Mouse (Mus musculus): ENCODE data around the gene Comt. TPM values are rescaled to one million over a fixed set of nuclear protein-coding genes. Genes with fewer than 3 reads are reported as not detected.

The Comt gene
- polyA plus RNA-seq, 1 experiment from 2014 or later, result 93.2 TPM

- H3K27ac ChIP-seq (replicated peaks), result no peak overlapping the region
- H3K36me3 ChIP-seq, result 0 out of 2 replicates have a peak, but pooled peaks cover 10% of the 10 kb centered on the region
- no peaks in the 10 kb centered on the region for H3K9me3 ChIP-seq
- H3K27me3 ChIP-seq, result no peaks in the 10 kb centered on the region
- ATAC-seq (ENCODE audit: low read depth), result no peak
- H3K4me1 ChIP-seq (replicated peaks), result peaks cover 11% of the 10 kb centered on the region
- no peak overlapping the region for H3K9ac ChIP-seq
- no peak overlapping the region for H3K4me3 ChIP-seq
- WGBS, result 81% methylated on average over 8 of the region's 8 CpGs
- H3K4me2 ChIP-seq, result no peak overlapping the region
Observed at GRCm38 (mm10) chr16:18430641-18431212, 4.1 kb upstream of the Comt start.

- Histone ChIP-seq H3K27ac (replicated peaks) (no peak overlapping the region), H3K9me3 (no peaks in the 10 kb centered on the region), H3K27me3 (no peaks in the 10 kb centered on the region), H3K4me3 (no peak overlapping the region), H3K36me3 (0 out of 2 replicates have a peak, but pooled peaks cover under 1% of the 10 kb centered on the region), H3K4me1 (replicated peaks) (peaks cover 22% of the 10 kb centered on the region), H3K9ac (no peak overlapping the region), H3K4me2 (no peak overlapping the region)
- 95% methylated on average over 8 of the region's 8 CpGs for WGBS
- ATAC-seq (ENCODE audit: low read depth), result no peak
Observed at GRCm38 (mm10) chr16:18429641-18430040, 3.0 kb upstream of the Comt start.

GRCm38 (mm10) chr16:18428516-18429042 lies 1.9 kb upstream of the Comt start:
- 93% methylated on average over 7 of the region's 7 CpGs for WGBS
- Histone ChIP-seq H3K4me1 (replicated peaks) (peaks cover 33% of the 10 kb centered on the region), H3K27ac (replicated peaks) (no peak overlapping the region), H3K4me3 (no peak overlapping the region), H3K9ac (no peak overlapping the region), H3K9me3 (no peaks in the 10 kb centered on the region), H3K36me3 (0 out of 2 replicates have a peak, but pooled peaks cover 1% of the 10 kb centered on the region), H3K4me2 (no peak overlapping the region), H3K27me3 (no peaks in the 10 kb centered on the region)
- ATAC-seq (ENCODE audit: low read depth), result no peak

- Histone ChIP-seq H3K9ac (no peak overlapping the region), H3K36me3 (0 out of 2 replicates have a peak, but pooled peaks cover 6% of the 10 kb centered on the region), H3K4me1 (replicated peaks) (peaks cover 37% of the 10 kb centered on the region), H3K4me2 (no peak overlapping the region), H3K4me3 (no peak overlapping the region), H3K27me3 (no peaks in the 10 kb centered on the region), H3K27ac (replicated peaks) (no peak overlapping the region), H3K9me3 (no peaks in the 10 kb centered on the region)
- 88% methylated on average over 5 of the region's 5 CpGs for WGBS
- ATAC-seq (ENCODE audit: low read depth), result no peak
Observed at GRCm38 (mm10) chr16:18428011-18428515, 1.4 kb upstream of the Comt start.

- no peaks in the 10 kb centered on the region for H3K27me3 ChIP-seq
- H3K4me2 ChIP-seq, result peak within 1 kb of the TSS; percentile 79
- 2% methylated on average over 50 of the region's 52 CpGs for WGBS
- H3K9me3 ChIP-seq, result no peaks in the 10 kb centered on the region
- H3K36me3 ChIP-seq, result peaks cover 20% of the 10 kb centered on the region
- ATAC-seq (ENCODE audit: low read depth), result peak; percentile 83
- H3K27ac ChIP-seq (replicated peaks), result peak within 1 kb of the TSS; percentile 70
- peaks cover 37% of the 10 kb centered on the region for H3K4me1 ChIP-seq (replicated peaks)
- H3K4me3 ChIP-seq, result peak within 1 kb of the TSS; percentile 75
- H3K9ac ChIP-seq, result peak within 1 kb of the TSS; percentile 87
Observed at GRCm38 (mm10) chr16:18426215-18426791, 349 bp downstream of the Comt start, which contains the start of gene Txnrd2. Txnrd2 (plus strand) TSS chr16:18426384.

GRCm38 (mm10) chr16:18425475-18426214 lies 1.0 kb downstream of the Comt start:
- peak; percentile 33 for ATAC-seq (ENCODE audit: low read depth)
- WGBS, result 20% methylated on average over 10 of the region's 10 CpGs
- peaks cover 42% of the 10 kb centered on the region for H3K4me1 ChIP-seq (replicated peaks)
- H3K27me3 ChIP-seq, result no peaks in the 10 kb centered on the region
- H3K9me3 ChIP-seq, result no peaks in the 10 kb centered on the region
- peaks cover 24% of the 10 kb centered on the region for H3K36me3 ChIP-seq
- H3K27ac ChIP-seq (replicated peaks), result peak overlapping the region; percentile 70; the same call in 1 of the 2 replicates
- peak overlapping the region; percentile 79 for H3K4me2 ChIP-seq
- peak overlapping the region; percentile 87 for H3K9ac ChIP-seq
- peak overlapping the region; percentile 75 for H3K4me3 ChIP-seq

- WGBS, result 76% methylated on average over 11 of the region's 11 CpGs
Observed at GRCm38 (mm10) chr16:18424364-18425045, 2.1 kb downstream of the Comt start.

GRCm38 (mm10) chr16:18423915-18424265 lies 2.8 kb downstream of the Comt start:
- WGBS, result 89% methylated on average over 5 of the region's 5 CpGs
- Histone ChIP-seq H3K9me3 (no peaks in the 10 kb centered on the region), H3K36me3 (peaks cover 26% of the 10 kb centered on the region), H3K4me2 (peak overlapping the region; percentile 79; the same call in 1 of the 2 replicates), H3K9ac (peak overlapping the region; percentile 51; the same call in 1 of the 2 replicates), H3K4me1 (replicated peaks) (peaks cover 43% of the 10 kb centered on the region), H3K27ac (replicated peaks) (peak overlapping the region; percentile 28), H3K4me3 (no peak overlapping the region), H3K27me3 (no peaks in the 10 kb centered on the region)
- ATAC-seq (ENCODE audit: low read depth), result no peak

More at GRCm38 (mm10) chr16:18424364-18425045, 2.1 kb downstream of the Comt start:
- Histone ChIP-seq H3K4me3 (no peak overlapping the region), H3K9me3 (no peaks in the 10 kb centered on the region), H3K27ac (replicated peaks) (peak overlapping the region; percentile 28; the same call in 1 of the 2 replicates), H3K9ac (peak overlapping the region; percentile 51), H3K4me1 (replicated peaks) (peaks cover 43% of the 10 kb centered on the region), H3K36me3 (peaks cover 26% of the 10 kb centered on the region), H3K27me3 (no peaks in the 10 kb centered on the region), H3K4me2 (peak overlapping the region; percentile 79)
- no peak for ATAC-seq (ENCODE audit: low read depth)

- H3K4me3 ChIP-seq, result no peak overlapping the region
- no peak for ATAC-seq (ENCODE audit: low read depth)
- 0 out of 2 replicates have a peak overlapping the region, but pooled peaks have one; percentile 79 for H3K4me2 ChIP-seq
- H3K9me3 ChIP-seq, result no peaks in the 10 kb centered on the region
- peaks cover 43% of the 10 kb centered on the region for H3K4me1 ChIP-seq (replicated peaks)
- peak overlapping the region; percentile 28 for H3K27ac ChIP-seq (replicated peaks)
- 80% methylated on average over 7 of the region's 7 CpGs for WGBS
- H3K27me3 ChIP-seq, result no peaks in the 10 kb centered on the region
- peaks cover 26% of the 10 kb centered on the region for H3K36me3 ChIP-seq
- H3K9ac ChIP-seq, result no peak overlapping the region
Observed at GRCm38 (mm10) chr16:18423203-18423914, 3.3 kb downstream of the Comt start.

GRCm38 (mm10) chr16:18420571-18420970 lies 6.1 kb downstream of the Comt start:
- H3K4me3 ChIP-seq, result no peak overlapping the region
- ATAC-seq (ENCODE audit: low read depth), result no peak
- no peak overlapping the region for H3K4me2 ChIP-seq
- no peaks in the 10 kb centered on the region for H3K27me3 ChIP-seq
- H3K4me1 ChIP-seq (replicated peaks), result peaks cover 48% of the 10 kb centered on the region
- no peak overlapping the region for H3K27ac ChIP-seq (replicated peaks)
- 60% methylated on average over 3 of the region's 3 CpGs for WGBS
- H3K9ac ChIP-seq, result no peak overlapping the region
- peaks cover 34% of the 10 kb centered on the region for H3K36me3 ChIP-seq
- no peaks in the 10 kb centered on the region for H3K9me3 ChIP-seq

GRCm38 (mm10) chr16:18419603-18420026 lies 7.0 kb downstream of the Comt start:
- no peak overlapping the region for H3K9ac ChIP-seq
- no peak for ATAC-seq (ENCODE audit: low read depth)
- no peaks in the 10 kb centered on the region for H3K27me3 ChIP-seq
- 81% methylated on average over 1 of the region's 1 CpGs for WGBS
- H3K36me3 ChIP-seq, result peaks cover 38% of the 10 kb centered on the region
- peaks cover 39% of the 10 kb centered on the region for H3K4me1 ChIP-seq (replicated peaks)
- H3K27ac ChIP-seq (replicated peaks), result no peak overlapping the region
- no peak overlapping the region for H3K4me2 ChIP-seq
- H3K9me3 ChIP-seq, result no peaks in the 10 kb centered on the region
- no peak overlapping the region for H3K4me3 ChIP-seq

Data from neural tube, embryonic 13.5 days (tissue).